Mouse (Mus musculus): ENCODE data around the gene Cemip.

The Cemip gene

DNA sequence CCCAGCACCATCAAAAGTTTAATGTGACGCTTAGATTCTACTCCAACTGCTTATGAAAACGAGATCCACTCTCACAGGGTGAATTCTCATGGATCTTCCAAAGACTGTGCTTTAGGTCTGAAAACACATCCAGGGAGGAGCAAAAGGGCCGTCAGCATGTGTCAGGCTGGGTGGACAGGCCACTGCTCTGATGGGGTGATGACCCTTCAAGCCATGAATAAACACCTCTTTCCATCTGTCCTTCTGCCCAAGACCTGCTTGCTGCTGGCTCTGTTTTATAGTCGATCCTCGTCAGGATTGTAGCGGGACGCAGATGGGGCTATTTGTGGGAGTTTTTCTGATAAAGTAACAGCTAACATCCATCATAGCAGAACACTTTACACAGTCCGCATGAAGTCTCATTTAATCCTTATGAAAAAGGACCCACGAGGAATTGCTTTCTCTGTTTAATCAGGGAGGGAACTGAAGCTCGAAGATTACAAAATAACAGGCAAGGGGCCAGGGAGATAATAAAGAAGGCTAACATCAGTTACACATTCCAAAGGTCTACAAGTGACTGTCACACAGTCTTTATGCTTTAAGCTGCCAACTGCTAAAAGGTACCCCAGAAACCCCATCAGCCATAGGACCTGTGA is 25.5 kb upstream of the Cemip start:
- no peak for TF ChIP-seq GATA4 (IDR thresholded peaks at IDR 0.05; ENCODE audit: insufficient replicate concordance, low read length)

DNA sequence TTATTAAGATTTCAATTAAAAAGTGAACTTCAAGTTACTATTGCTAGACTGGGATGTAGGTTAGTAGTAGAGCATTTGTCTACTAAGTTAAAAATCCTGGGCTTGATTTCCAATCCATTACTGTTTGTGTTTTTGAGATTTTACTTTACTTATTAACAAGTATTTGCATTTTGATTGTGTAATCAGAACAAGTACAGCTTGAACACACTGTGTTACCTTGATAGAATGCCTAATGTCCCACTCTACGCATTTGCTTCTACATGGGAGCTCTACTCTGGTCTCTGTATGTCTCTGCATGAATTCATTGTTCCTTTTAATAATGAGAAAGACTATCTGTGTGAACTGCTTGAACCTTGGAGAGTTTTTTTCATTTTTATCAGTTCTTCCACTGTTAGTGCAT is 20.6 kb upstream of the Cemip start:
- TF ChIP-seq GATA4 (IDR thresholded peaks at IDR 0.05; ENCODE audit: insufficient replicate concordance, low read length), result no peak

GRCm38 (mm10) chr7:84102589-84102988 is 16.3 kb upstream of the Cemip start:
- TF ChIP-seq GATA4 (IDR thresholded peaks at IDR 0.05; ENCODE audit: insufficient replicate concordance, low read length), result no peak

- TF ChIP-seq GATA4 (IDR thresholded peaks at IDR 0.05; ENCODE audit: insufficient replicate concordance, low read length), result no peak
Observed at GRCm38 (mm10) chr7:84100672-84101071, 14.4 kb upstream of the Cemip start.

DNA sequence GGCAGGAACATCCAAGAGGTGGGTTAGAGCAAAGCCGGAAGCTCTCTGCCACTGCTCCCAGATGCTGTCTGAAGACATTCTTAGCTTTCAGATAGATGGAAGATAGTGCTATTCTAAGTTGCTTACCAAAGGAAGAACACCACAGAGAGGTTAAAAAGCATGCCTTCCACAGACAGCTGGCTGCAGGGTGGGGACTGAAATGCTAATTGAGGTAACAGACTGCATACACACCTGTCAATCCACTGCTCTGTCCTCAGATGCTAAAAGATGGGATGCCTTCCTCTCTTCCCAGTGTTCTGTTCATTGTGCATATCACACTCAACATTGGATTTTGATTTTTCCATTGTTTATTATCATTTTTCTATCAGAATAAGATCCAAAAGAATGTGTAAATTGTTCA is 11.8 kb upstream of the Cemip start:
- no peak for TF ChIP-seq GATA4 (IDR thresholded peaks at IDR 0.05; ENCODE audit: insufficient replicate concordance, low read length)

DNA sequence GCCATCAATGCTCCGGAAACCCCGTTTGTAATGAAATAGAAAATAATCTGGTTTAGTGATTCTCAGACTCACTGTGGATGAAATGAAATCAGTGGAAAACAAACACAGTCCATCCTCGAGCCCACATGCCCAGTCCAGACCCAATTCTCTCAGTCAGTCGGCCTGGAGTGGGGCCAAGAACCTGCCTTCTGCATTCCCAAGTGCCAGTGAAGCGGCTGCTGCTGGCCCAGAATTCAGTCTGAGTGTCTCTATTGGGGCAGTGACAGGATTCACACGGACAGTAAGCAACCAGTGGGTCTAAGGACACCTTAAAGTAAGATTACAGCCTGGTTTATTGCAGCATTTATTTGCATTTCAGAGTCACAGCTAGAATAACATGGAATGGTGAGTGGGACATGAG is 10.2 kb upstream of the Cemip start:
- no peak for TF ChIP-seq GATA4 (IDR thresholded peaks at IDR 0.05; ENCODE audit: insufficient replicate concordance, low read length)

DNA sequence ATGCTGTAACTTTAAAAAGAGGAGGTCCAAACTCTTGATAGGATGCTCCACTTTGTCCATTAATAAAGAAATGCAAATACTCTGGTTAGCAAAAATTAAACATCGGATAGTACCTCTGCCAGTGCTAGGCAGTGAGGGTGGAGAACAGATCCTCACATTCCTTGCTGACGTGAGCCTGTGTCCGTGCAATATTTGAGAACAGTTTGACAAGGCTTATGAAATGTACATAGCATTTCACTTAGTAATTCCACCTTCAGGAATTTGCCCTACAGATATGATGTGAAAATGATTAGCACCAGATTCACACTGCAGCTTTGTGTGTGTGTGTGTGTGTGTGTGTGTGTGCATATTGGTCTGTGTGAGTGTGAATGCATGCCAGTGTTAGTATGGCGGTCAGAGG is 4.5 kb upstream of the Cemip start:
- TF ChIP-seq GATA4 (IDR thresholded peaks at IDR 0.05; ENCODE audit: insufficient replicate concordance, low read length), result no peak

- TF ChIP-seq GATA4 (IDR thresholded peaks at IDR 0.05; ENCODE audit: insufficient replicate concordance, low read length), result no peak
Observed at GRCm38 (mm10) chr7:84089777-84090176, 3.5 kb upstream of the Cemip start.

DNA sequence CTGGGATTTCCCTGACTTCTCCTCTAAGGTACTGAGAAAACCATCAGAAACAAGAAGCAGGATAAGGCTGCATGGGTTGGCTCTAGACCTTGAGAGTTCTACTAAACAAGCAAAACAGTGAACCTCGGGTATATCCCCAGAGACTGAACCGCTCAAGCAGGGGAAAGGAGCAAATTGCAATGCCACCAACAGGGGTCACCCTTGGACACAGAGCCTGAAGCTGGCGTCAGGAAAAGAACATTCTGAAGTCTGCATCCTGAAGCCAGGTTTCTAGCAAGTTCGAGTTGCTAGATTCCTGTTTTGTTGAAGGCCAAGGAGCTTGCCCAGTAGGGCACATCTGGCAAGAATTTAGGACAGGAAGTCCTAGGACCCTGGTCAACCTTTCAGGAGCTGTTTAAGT is 2.7 kb upstream of the Cemip start:
- no peak for TF ChIP-seq GATA4 (IDR thresholded peaks at IDR 0.05; ENCODE audit: insufficient replicate concordance, low read length)

GRCm38 (mm10) chr7:84088191-84088590 is 1.9 kb upstream of the Cemip start:
- TF ChIP-seq GATA4 (IDR thresholded peaks at IDR 0.05; ENCODE audit: insufficient replicate concordance, low read length), result no peak

GRCm38 (mm10) chr7:84085049-84085945 is 1.0 kb downstream of the Cemip start:
- no peak for TF ChIP-seq GATA4 (IDR thresholded peaks at IDR 0.05; ENCODE audit: insufficient replicate concordance, low read length)

DNA sequence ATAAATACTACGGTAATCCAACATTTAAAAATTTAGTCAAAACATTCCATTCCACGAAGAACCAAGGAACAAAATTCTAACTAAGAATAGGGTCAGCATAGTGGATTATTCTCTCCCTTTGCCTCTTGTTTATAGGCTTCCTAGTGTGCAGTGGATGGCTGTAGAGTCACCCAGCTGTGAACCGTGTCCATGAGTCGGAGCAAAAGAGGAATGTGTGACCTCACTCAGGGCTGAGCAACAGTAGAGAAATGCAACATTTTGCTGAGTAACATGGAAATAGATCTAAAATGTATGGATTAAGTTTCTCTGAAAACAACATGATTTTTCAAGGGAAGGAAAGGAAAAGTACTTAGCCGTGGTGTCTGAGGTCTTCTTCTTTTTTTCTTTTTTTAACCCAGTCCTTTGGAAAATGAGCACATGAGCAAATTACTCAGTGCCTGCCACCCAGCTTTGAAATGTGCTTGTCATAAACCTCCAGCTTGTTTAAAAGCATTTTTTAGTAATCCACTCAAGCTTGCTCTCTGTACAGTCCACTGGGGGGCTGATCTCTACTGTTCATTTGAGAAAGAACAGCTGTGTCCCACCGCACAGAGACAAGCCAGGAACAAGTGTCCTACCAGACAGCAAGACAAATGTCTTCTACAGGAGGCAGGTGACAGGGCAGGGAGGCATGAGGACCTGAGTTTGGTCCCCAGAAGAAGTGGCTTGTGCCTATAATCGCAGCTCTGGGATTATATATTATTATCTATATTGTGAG is 8.9 kb downstream of the Cemip start:
- no peak for TF ChIP-seq GATA4 (IDR thresholded peaks at IDR 0.05; ENCODE audit: insufficient replicate concordance, low read length)

- no peak for TF ChIP-seq GATA4 (IDR thresholded peaks at IDR 0.05; ENCODE audit: insufficient replicate concordance, low read length)
Observed at GRCm38 (mm10) chr7:84074266-84074665, 12.0 kb downstream of the Cemip start.

DNA sequence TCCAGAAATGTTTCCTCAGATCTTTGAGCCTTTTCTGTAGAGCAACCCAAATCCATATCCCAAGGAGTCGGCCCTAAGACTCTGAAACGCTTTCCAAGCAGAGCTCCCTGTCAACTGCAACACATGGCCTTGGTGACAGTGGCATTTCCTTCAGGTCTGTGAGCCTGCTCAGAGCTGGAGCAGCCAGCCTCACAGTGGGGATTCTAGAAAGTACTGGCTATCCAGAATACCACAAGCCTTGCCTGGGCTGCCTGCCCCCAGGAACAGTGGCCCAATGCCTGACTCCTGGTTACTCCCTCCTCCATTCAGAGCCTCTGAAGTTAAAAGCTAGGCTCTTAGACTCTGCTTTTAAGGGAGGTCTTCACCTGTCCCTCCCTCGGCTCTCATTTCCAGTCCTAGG is 12.4 kb downstream of the Cemip start:
- no peak for TF ChIP-seq GATA4 (IDR thresholded peaks at IDR 0.05; ENCODE audit: insufficient replicate concordance, low read length)

- no peak for TF ChIP-seq GATA4 (IDR thresholded peaks at IDR 0.05; ENCODE audit: insufficient replicate concordance, low read length)
Observed at GRCm38 (mm10) chr7:84068931-84069330, 17.4 kb downstream of the Cemip start.

DNA sequence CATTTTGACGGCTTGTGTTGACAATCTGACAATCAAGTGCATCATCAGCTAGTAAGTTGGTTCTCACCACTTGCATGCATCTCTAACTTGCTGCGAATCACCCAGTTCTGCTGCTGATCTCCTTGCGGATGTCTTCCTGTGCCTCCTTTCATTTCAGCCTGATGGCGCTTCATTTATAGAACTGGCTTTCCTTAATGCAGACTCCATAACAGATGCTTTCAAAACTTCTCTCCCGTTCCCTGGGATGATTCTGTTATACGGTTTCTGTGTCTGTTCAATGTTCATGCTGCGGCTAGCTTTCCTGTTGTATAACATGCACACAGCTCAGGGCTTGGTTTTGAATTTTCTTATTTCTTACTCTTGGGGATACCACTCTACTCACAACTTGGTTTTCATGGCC is 26.5 kb downstream of the Cemip start:
- TF ChIP-seq GATA4 (IDR thresholded peaks at IDR 0.05; ENCODE audit: insufficient replicate concordance, low read length), result no peak

Measured in liver, adult (tissue).